Mouse (Mus musculus) ovary, adult 2 months (tissue): ENCODE results near the gene Olfr703. TPM values are rescaled to one million over a fixed set of nuclear protein-coding genes. Genes with fewer than 3 reads are reported as not detected.

Source experiments
- polyA plus RNA-seq: library from polyadenylated mRNA; depleted of rRNA; stranded (reverse); fragments of >200 nt; gene quantifications from 2 replicates; pipeline ENCODE4 v1.2.3, GENCODE M21; 2012; rRNA removed

The Olfr703 gene
- polyA plus RNA-seq = not detected in 2 replicates

GRCm38 (mm10) chr7:106843060-106843459 is at the start of gene Olfr703:
TSS of gene Olfr703 (plus strand) at chr7:106843360.

GRCm38 (mm10) chr7:106808734-106809133 is 34.4 kb upstream of the Olfr703 start, which contains the start of gene Olfr700:
TSS of gene Olfr700 (minus strand) at chr7:106808834.

GRCm38 (mm10) chr7:106813829-106814228 is 29.3 kb upstream of the Olfr703 start, which contains the start of gene Olfr701:
TSS of gene Olfr701 (plus strand) at chr7:106814129.

GRCm38 (mm10) chr7:106833793-106834192 is 9.4 kb upstream of the Olfr703 start, which contains the start of gene Olfr702:
TSS of gene Olfr702 (minus strand) at chr7:106833893.

GRCm38 (mm10) chr7:106862885-106863284 is 19.7 kb downstream of the Olfr703 start, which contains the start of gene Olfr704:
TSS of gene Olfr704 (plus strand) at chr7:106863185.

GRCm38 (mm10) chr7:106876791-106877190 is 33.6 kb downstream of the Olfr703 start, which contains the start of gene Olfr705:
TSS of gene Olfr705 (minus strand) at chr7:106876891.

GRCm38 (mm10) chr7:106888062-106888461 is 44.9 kb downstream of the Olfr703 start, which contains the start of gene Olfr706:
TSS of gene Olfr706 (minus strand) at chr7:106888162.

Other genes starting within 250 kb of the Olfr703 start
- not detected in 2 replicates for gene Olfr693, start 162.8 kb upstream of the Olfr703 start, polyA plus RNA-seq
- gene Olfr694, start 151.5 kb upstream of the Olfr703 start, polyA plus RNA-seq = not detected in 2 replicates
- gene Olfr695, start 127.0 kb upstream of the Olfr703 start, polyA plus RNA-seq = not detected in 2 replicates
- gene Olfr697, start 100.9 kb upstream of the Olfr703 start, polyA plus RNA-seq = not detected in 2 replicates
- not detected in 2 replicates for gene Olfr698, start 88.0 kb upstream of the Olfr703 start, polyA plus RNA-seq
- not detected in 2 replicates for gene Olfr699, start 50.2 kb upstream of the Olfr703 start, polyA plus RNA-seq
- not detected in 2 replicates for gene Olfr700, start 34.5 kb upstream of the Olfr703 start, polyA plus RNA-seq
- gene Olfr701, start 29.2 kb upstream of the Olfr703 start, polyA plus RNA-seq = 0.15 TPM in 1 of 2 replicates, not detected in the other
- gene Olfr702, start 9.5 kb upstream of the Olfr703 start, polyA plus RNA-seq = not detected in 2 replicates
- gene Olfr704, start 19.8 kb downstream of the Olfr703 start, polyA plus RNA-seq = not detected in 2 replicates
- gene Olfr705, start 33.5 kb downstream of the Olfr703 start, polyA plus RNA-seq = not detected in 2 replicates
- not detected in 2 replicates for gene Olfr706, start 44.8 kb downstream of the Olfr703 start, polyA plus RNA-seq
- not detected in 2 replicates for gene Olfr707, start 57.9 kb downstream of the Olfr703 start, polyA plus RNA-seq
- gene Olfr1532-ps1, start 64.6 kb downstream of the Olfr703 start, polyA plus RNA-seq = not detected in 2 replicates
- gene Olfr709-ps1, start 88.9 kb downstream of the Olfr703 start, polyA plus RNA-seq = not detected in 2 replicates
- not detected in 2 replicates for gene Olfr710, start 105.0 kb downstream of the Olfr703 start, polyA plus RNA-seq
- not detected in 2 replicates for gene Olfr6, start 120.6 kb downstream of the Olfr703 start, polyA plus RNA-seq
- not detected in 2 replicates for gene Olfr711, start 132.1 kb downstream of the Olfr703 start, polyA plus RNA-seq
- gene Olfr2, start 162.7 kb downstream of the Olfr703 start, polyA plus RNA-seq = not detected in 2 replicates
- not detected in 2 replicates for gene Olfr713, start 187.8 kb downstream of the Olfr703 start, polyA plus RNA-seq
- gene Olfr714, start 227.6 kb downstream of the Olfr703 start, polyA plus RNA-seq = not detected in 2 replicates
- not detected in 2 replicates for gene Olfr17, start 249.9 kb downstream of the Olfr703 start, polyA plus RNA-seq